Mouse (Mus musculus) neural tube, embryonic 12.5 days (tissue): ENCODE results near the gene Cdc5l. TPM values are rescaled to one million over a fixed set of nuclear protein-coding genes. Genes with fewer than 3 reads are reported as not detected.

ENCODE experiments used
- ATAC-seq: fragments of 200-750 bp; cut with Nextera tagmentation; 2 replicates; pipeline ENCODE4 v1.8.0; 2017; ENCODE audit warnings: low read depth, mild to moderate bottlenecking, moderate TSS enrichment, moderate library complexity; ENCODE audit not compliant: low FRiP score
- H3K27ac ChIP-seq: fragments of 300-500 bp; sonication (generic); 2 replicates; pipeline ENCODE4 v1.5.1; 2016
- H3K27me3 ChIP-seq: fragments of 300-500 bp; sonication (generic); replicated peaks from 2 replicates; pipeline ENCODE4 v1.6.1; 2016; ENCODE audit warnings: mild to moderate bottlenecking
- H3K36me3 ChIP-seq: fragments of 300-500 bp; sonication (generic); 2 replicates; pipeline ENCODE4 v1.6.1; 2016; ENCODE audit warnings: mild to moderate bottlenecking
- H3K4me1 ChIP-seq: fragments of 300-500 bp; sonication (generic); 2 replicates; pipeline ENCODE4 v1.6.1; 2016
- H3K4me2 ChIP-seq: fragments of 300-500 bp; sonication (generic); replicated peaks from 2 replicates; pipeline ENCODE4 v1.6.1; 2016; ENCODE audit warnings: mild to moderate bottlenecking
- H3K4me3 ChIP-seq: fragments of 300-500 bp; sonication (generic); 2 replicates; pipeline ENCODE4 v1.5.1; 2016
- H3K9ac ChIP-seq: fragments of 300-500 bp; sonication (generic); 2 replicates; pipeline ENCODE4 v1.6.1; 2016; ENCODE audit warnings: mild to moderate bottlenecking
- H3K9me3 ChIP-seq: fragments of 300-500 bp; sonication (generic); 2 replicates; pipeline ENCODE4 v1.6.1; 2016; ENCODE audit warnings: mild to moderate bottlenecking
- WGBS: fragments of 180-500 bp; shearing (Covaris S2); methylation state at CpG from one replicate; pipeline ENCODE4 v1.1.7; 2016; 5-methylcytosine and 5-hydroxymethylcytosine counted together
- polyA plus RNA-seq: library from polyadenylated mRNA; unstranded; fragments of >200 nt; fragmentation: Nextera tagmentation; extraction: Ambion mirVana; gene quantifications from 2 replicates; pipeline ENCODE4 v1.2.1, GENCODE M21; 2016

Gene Cdc5l
- 68.1 and 71.8 TPM in 2 replicates for polyA plus RNA-seq

DNA sequence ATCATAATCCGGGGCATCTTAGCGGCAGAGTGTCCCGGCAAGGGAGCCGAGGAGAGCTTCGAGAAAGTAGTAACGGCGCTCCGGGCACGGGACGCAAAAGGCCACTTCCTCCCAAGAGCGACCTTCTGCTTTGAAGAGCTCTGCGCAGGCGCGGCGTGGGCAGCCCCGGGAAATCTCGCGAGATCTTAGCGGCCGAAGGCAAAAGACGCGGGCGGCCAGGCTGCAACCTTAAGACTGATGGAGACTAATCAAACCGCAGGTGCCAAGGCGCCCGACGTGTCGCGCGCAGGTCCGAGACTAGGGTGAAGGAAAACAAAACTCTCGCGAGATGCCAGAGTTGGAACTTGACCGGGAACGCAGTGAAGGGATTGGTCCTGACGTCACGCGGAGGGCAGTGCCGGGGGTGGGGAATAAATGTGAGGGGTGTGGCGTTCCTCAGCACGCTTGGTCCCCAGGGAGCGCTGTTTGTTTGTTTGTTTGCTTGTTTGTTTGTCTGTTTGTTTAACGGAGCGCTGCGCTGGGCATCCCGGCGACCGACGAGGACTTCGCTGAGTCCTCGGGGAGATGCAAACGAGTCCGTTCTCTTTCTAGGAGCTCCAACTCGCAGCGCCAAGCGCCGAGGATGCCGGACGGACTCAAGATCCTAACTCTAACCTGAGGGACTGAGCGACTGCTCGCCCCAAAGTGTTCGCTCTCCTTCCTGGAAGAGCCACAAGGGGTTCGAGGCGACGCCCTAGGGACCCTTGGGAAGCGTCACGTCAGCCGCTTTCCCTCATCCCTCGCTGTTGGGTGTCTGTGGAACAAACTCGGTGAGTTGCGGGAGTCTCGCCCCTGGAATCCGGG, at the start of gene Cdc5l:
Gene Cdc5l, minus strand, starts transcription at position 319 of the 843 bp plus-strand sequence.
- peaks cover 18% of the 10 kb centered on the region for H3K4me1 ChIP-seq
- ATAC-seq: peak; percentile 94
- H3K27me3 ChIP-seq: no peaks in the 10 kb centered on the region
- WGBS: under 1% methylated on average over 73 of the region's 73 CpGs
- H3K4me3 ChIP-seq: peak within 1 kb of the TSS; percentile 88
- no peaks in the 10 kb centered on the region for H3K9me3 ChIP-seq
- H3K36me3 ChIP-seq: peaks cover 5% of the 10 kb centered on the region; the same call in 1 of the 2 replicates
- peak within 1 kb of the TSS; percentile 86 for H3K27ac ChIP-seq
- H3K9ac ChIP-seq: peak within 1 kb of the TSS; percentile 85
- peak within 1 kb of the TSS; percentile 89 for H3K4me2 ChIP-seq

DNA sequence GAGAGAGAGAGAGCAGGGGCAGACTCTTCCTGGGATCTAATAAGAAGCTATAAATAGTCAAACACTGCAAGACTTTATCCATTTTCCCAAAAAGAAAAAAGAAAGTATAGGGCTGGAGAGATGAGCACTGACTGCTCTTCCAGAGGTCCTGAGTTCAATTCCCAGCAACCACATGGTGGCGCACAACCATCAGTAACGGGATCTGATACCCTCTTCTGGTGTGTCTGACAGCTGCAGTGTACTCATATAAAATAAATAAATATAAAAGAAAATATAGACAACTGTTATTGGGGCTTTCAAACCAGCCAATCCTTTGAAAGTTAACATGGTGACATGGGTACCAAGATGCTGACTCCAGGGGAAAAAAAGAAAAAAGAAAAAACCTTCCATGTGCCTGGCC, 46.9 kb upstream of the Cdc5l start:
- WGBS: 21% methylated on average over 2 of the region's 2 CpGs
- H3K4me1 ChIP-seq: no peaks in the 10 kb centered on the region

DNA sequence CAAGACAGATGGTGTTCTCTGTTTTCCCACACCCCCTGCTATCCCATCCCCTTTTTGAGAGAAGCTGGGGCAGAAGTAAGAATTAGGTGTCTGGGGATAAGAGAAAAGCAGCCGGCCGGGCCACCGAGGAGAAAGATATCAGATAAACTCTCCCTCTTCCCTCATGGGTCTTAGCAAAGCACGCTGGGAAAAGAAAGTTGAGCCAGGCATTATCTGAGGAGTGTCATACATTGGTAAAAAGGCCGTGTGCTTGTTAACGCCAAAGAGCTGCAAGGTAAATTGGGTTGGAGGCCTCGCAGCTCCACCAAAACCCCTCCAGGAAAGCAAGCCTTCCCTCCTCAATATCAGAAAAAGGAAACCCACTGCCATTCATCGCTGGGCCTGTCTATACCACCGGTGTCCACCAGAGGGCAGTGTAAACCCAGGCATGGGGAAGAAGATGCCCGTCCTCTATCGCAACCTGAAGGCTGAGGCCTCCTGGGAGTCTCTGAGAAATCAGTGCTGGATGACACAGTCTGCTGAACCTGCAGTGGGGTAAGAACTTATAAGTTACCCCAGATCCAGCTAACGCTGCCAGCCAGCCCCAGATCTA, 44.8 kb upstream of the Cdc5l start:
- 20% methylated on average over 12 of the region's 12 CpGs for WGBS
- Histone ChIP-seq H3K4me3 (no peak overlapping the region), H3K36me3 (no peaks in the 10 kb centered on the region), H3K9ac (no peak overlapping the region), H3K27me3 (peaks cover 6% of the 10 kb centered on the region; the same call in 1 of the 2 replicates), H3K9me3 (no peaks in the 10 kb centered on the region), H3K27ac (no peak overlapping the region), H3K4me1 (0 out of 2 replicates have a peak, but pooled peaks cover 9% of the 10 kb centered on the region), H3K4me2 (no peak overlapping the region)
- no peak for ATAC-seq

More for the DNA sequence above, 46.9 kb upstream of the Cdc5l start:
- Histone ChIP-seq H3K27ac (no peak overlapping the region), H3K27me3 (no peaks in the 10 kb centered on the region), H3K4me2 (no peak overlapping the region), H3K36me3 (no peaks in the 10 kb centered on the region), H3K9ac (no peak overlapping the region), H3K4me3 (no peak overlapping the region), H3K9me3 (no peaks in the 10 kb centered on the region)
- ATAC-seq: no peak

DNA sequence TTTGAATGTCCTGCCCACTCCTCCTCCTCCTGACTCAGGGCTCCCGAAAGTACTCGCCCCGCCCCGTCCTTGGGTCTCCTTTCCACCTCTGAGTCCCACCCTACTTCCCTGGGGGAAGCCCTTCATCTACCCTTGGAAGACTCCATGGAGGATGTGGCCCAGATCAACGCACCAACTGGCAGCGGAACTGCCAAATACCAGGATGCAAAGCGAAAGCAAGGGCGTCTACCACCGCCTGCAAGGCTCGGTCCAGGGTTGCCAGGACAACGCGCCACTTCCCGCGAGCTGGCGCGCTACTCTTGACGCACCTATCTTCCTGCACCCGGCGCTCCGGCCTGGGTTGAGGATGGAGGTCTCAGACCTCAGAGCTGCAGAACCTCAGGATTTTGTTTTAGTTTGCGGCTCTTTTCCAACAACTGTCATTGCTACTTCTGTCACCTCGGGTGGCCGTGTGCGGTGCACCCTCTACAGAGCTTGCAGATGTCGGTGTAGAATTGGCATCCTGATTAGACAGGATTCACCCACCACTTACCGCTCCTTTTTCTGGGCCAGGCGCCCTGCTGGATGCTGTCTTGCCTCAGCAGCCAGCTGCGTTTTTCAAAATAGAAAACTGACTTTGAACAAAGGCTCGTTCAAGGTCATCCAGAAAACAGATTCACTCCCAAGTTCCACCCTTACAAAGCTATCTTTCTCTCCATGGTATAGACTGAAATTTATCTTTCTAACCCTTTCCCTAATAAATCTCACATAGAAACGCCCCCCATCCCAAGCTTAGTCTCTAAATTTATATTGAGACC, 41.3 kb upstream of the Cdc5l start, which contains the start of gene Spats1:
Gene Spats1, minus strand, starts transcription at position 747 of the 797 bp plus-strand sequence.
- peak within 1 kb of the TSS; percentile 72 for H3K4me2 ChIP-seq
- H3K27me3 ChIP-seq: peaks cover 6% of the 10 kb centered on the region; the same call in 1 of the 2 replicates
- 0 out of 2 replicates have a peak, but pooled peaks cover 9% of the 10 kb centered on the region for H3K4me1 ChIP-seq
- H3K9me3 ChIP-seq: no peaks in the 10 kb centered on the region
- ATAC-seq: peak; percentile 70
- no peak within 1 kb of the TSS for H3K27ac ChIP-seq
- peak within 1 kb of the TSS; percentile 58 for H3K9ac ChIP-seq
- 7% methylated on average over 30 of the region's 30 CpGs for WGBS
- H3K36me3 ChIP-seq: no peaks in the 10 kb centered on the region
- H3K4me3 ChIP-seq: peak within 1 kb of the TSS; percentile 34

DNA sequence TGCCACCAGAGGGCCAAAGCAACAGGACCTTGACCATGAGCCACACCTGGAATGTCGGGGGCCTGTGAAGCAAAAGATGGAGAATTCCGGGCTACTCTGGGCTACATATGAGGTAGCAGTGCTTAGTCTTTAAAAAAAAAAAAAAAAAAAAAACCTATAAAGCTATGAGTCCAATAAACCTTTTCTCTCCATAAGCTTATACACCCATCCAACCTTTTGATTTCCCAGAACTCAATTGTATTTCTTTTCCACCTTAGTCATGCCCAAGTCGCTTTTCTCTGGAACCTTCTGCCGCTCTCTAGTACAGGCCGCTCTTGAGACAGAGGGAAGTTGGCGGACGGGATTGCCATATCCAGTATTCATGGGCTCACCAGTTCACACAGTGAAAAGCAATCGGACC, 40.6 kb upstream of the Cdc5l start:
- Histone ChIP-seq H3K4me1 (0 out of 2 replicates have a peak, but pooled peaks cover 9% of the 10 kb centered on the region), H3K27ac (no peak overlapping the region), H3K27me3 (peaks cover 6% of the 10 kb centered on the region; the same call in 1 of the 2 replicates), H3K9ac (0 out of 2 replicates have a peak overlapping the region, but pooled peaks have one; percentile 58), H3K36me3 (no peaks in the 10 kb centered on the region), H3K4me3 (peak overlapping the region; percentile 34; the same call in 1 of the 2 replicates), H3K9me3 (no peaks in the 10 kb centered on the region), H3K4me2 (peak overlapping the region; percentile 72)
- peak; percentile 41; the same call in 1 of the 2 replicates for ATAC-seq
- 68% methylated on average over 8 of the region's 8 CpGs for WGBS

DNA sequence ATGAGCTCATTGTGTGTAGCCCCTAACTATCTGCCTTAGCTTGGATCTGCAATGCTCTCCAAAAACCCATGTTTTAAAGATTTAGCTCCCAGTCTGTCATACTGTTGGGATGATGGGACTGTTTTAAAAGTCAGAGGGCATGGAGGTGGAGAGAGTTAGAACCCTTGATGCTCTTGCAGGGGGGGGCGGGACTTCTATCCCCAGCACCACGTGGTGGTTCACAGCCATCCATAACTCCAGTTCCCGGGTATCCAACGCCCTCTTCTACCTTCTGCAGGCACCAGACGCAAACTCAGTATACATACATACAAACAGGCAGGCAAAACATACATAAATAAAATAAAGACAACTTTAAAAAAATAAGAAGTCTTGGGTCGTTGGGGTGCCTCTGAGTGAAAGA, 40.1 kb upstream of the Cdc5l start:
- H3K9ac ChIP-seq: no peak overlapping the region
- H3K4me2 ChIP-seq: no peak overlapping the region
- WGBS: 79% methylated on average over 6 of the region's 6 CpGs
- H3K36me3 ChIP-seq: no peaks in the 10 kb centered on the region
- 0 out of 2 replicates have a peak, but pooled peaks cover 9% of the 10 kb centered on the region for H3K4me1 ChIP-seq
- no peak overlapping the region for H3K4me3 ChIP-seq
- H3K27me3 ChIP-seq: peaks cover 6% of the 10 kb centered on the region; the same call in 1 of the 2 replicates
- no peak for ATAC-seq
- no peak overlapping the region for H3K27ac ChIP-seq
- no peaks in the 10 kb centered on the region for H3K9me3 ChIP-seq

DNA sequence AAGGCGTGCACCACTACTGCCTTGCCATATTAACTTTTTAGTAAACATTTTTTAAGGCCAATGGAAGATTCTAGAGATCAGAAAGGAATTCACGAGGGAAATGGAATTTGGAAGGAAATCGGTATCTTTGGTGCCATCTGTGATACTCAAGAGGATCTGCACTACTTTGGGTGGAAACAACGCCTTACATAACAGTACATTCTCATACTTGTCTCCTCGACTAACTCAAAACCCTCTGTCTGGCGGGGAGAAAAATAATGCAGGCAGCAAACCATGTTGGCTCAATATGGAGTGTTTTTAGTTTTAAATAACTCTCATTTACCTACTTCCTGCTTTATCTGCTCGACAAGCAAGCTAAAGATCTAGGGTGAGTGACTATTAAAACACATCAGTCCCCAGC, 37.2 kb upstream of the Cdc5l start:
- Histone ChIP-seq H3K9me3 (0 out of 2 replicates have a peak, but pooled peaks cover 3% of the 10 kb centered on the region), H3K9ac (no peak overlapping the region), H3K36me3 (no peaks in the 10 kb centered on the region), H3K4me3 (no peak overlapping the region), H3K27ac (no peak overlapping the region), H3K4me1 (0 out of 2 replicates have a peak, but pooled peaks cover 9% of the 10 kb centered on the region), H3K4me2 (no peak overlapping the region), H3K27me3 (peaks cover 6% of the 10 kb centered on the region; the same call in 1 of the 2 replicates)
- ATAC-seq: no peak
- 85% methylated on average over 7 of the region's 7 CpGs for WGBS

DNA sequence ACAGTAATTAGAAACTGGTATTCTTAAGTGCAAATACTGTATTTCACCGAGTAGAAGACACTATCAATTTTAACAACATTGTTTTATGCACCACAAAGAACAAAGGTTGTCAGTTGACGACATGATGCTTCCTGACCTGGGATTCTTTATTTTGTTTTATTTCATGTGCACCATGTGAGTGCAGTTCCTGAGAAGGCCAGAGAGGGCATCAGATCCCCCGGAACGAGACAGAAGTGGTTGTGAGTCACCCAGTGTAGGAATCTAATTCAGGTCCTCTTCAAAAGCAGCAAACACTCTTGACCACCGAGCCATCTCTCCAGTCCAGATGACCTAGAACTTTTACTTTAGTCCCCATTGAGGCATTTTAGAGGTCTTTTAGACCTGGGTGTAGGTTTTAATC, 34.8 kb upstream of the Cdc5l start:
- no peak overlapping the region for H3K9ac ChIP-seq
- ATAC-seq: no peak
- 84% methylated on average over 5 of the region's 5 CpGs for whole genome bisulfite sequencing

DNA sequence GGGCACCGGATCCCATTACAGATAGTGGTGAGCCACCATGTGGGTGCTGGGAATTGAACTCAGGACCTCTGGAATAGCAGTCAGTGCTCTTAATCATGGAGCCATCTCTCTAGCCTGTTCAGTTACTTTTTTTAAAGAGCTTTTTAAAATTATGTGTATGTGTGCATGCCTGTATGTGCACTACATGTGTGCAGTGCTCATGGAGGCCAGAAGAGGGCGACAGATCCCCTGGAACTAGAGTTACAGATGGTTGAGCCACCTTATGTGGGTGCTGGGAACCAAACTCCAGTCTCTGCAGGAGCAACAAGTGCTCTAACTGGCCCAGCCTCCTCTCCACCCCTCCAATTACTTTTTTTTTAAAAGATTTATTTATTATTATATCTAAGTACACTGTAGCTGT, 33.2 kb upstream of the Cdc5l start:
- no peak overlapping the region for H3K9ac ChIP-seq
- no peak overlapping the region for H3K4me3 ChIP-seq
- ATAC-seq: no peak
- 76% methylated on average over 2 of the region's 2 CpGs for WGBS
- H3K27ac ChIP-seq: no peak overlapping the region
- 0 out of 2 replicates have a peak, but pooled peaks cover 3% of the 10 kb centered on the region for H3K9me3 ChIP-seq
- no peaks in the 10 kb centered on the region for H3K27me3 ChIP-seq
- H3K36me3 ChIP-seq: no peaks in the 10 kb centered on the region
- no peaks in the 10 kb centered on the region for H3K4me1 ChIP-seq
- H3K4me2 ChIP-seq: no peak overlapping the region

More for the DNA sequence above, 34.8 kb upstream of the Cdc5l start:
- no peak overlapping the region for H3K4me2 ChIP-seq
- H3K4me3 ChIP-seq: no peak overlapping the region
- H3K27me3 ChIP-seq: no peaks in the 10 kb centered on the region
- H3K9me3 ChIP-seq: 0 out of 2 replicates have a peak, but pooled peaks cover 3% of the 10 kb centered on the region
- no peak overlapping the region for H3K27ac ChIP-seq
- no peaks in the 10 kb centered on the region for H3K36me3 ChIP-seq
- H3K4me1 ChIP-seq: no peaks in the 10 kb centered on the region

DNA sequence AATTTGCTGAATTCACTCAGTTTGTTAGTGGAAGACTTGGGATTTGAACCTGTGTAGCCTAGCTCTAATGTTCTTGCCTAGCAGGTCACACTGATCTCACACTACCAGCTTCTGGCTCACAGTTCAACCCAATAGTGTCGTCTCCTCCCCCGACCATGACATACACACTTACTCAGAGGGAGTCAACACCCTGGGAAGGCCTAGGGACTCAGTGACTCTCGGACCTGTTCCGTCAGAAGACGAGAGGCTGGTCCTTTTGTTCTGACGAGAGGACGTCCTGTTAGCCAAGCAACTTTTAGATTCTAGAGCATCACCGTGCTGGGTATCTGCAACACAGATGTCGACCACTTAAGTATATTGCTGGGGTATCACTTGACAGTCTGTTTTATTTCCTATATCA, 30.7 kb upstream of the Cdc5l start:
- 87% methylated on average over 9 of the region's 9 CpGs for WGBS
- Histone ChIP-seq H3K27me3 (no peaks in the 10 kb centered on the region), H3K4me1 (no peaks in the 10 kb centered on the region), H3K4me3 (no peak overlapping the region), H3K27ac (no peak overlapping the region), H3K9me3 (0 out of 2 replicates have a peak, but pooled peaks cover 3% of the 10 kb centered on the region), H3K9ac (no peak overlapping the region), H3K4me2 (no peak overlapping the region), H3K36me3 (no peaks in the 10 kb centered on the region)
- ATAC-seq: no peak

DNA sequence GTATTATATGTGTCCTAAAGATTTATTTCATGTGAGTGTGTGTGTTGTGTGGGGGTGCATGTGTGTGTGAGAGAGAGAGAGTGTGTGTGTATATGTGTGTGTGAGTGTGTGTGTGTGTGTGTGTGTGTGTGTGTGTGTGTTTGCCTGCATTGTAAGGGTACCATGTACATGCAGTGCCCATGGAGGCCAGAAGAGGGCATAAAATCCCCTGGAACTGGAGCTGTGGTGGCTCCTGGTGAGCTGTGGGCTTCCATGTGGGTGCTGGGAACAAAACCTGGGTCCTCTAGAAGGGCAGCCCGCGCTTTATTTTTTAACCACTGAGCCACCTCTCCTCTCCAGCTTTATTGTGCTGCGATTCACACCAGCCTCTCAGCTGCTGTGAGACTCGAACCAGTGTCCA, 29.0 kb upstream of the Cdc5l start:
- Histone ChIP-seq H3K4me1 (no peaks in the 10 kb centered on the region), H3K9ac (no peak overlapping the region), H3K27me3 (no peaks in the 10 kb centered on the region), H3K36me3 (no peaks in the 10 kb centered on the region), H3K4me2 (no peak overlapping the region), H3K9me3 (0 out of 2 replicates have a peak, but pooled peaks cover 3% of the 10 kb centered on the region), H3K27ac (no peak overlapping the region), H3K4me3 (no peak overlapping the region)
- WGBS: 99% methylated on average over 4 of the region's 4 CpGs
- no peak for ATAC-seq
